Mouse (Mus musculus) lung, adult 2 months (tissue): ENCODE data around the gene Rbm39.

Experiments used
- CTCF ChIP-seq: fragments of 200-500 bp; IDR thresholded peaks from 2 replicates; pipeline ENCODE4 v1.5.1; 2011; ENCODE audit warnings: mild to moderate bottlenecking, low read length, control low read depth; ENCODE audit not compliant: insufficient read depth
- POLR2A ChIP-seq: fragments of 200-500 bp; IDR thresholded peaks from 2 replicates; pipeline ENCODE4 v1.6.1; 2011; ENCODE audit warnings: low read depth, mild to moderate bottlenecking, control low read depth, low read length, borderline replicate concordance; ENCODE audit errors: extremely low read depth

GRCm38 (mm10) chr2:156194571-156194970 is 14.5 kb upstream of the Rbm39 start:
- TF ChIP-seq POLR2A, result no peak
- no peak for TF ChIP-seq CTCF
